Mouse (Mus musculus): ENCODE data around the gene Wipf2. TPM values are rescaled to one million over a fixed set of nuclear protein-coding genes. Genes with fewer than 3 reads are reported as not detected.

Gene Wipf2
- total RNA-seq (2023): 10 to 100 TPM; 31.9 to 44.6 TPM

GRCm38 (mm10) chr11:98863028-98863750 is at the start of gene Wipf2:
Gene Wipf2, plus strand, starts transcription at chr11:98863638.

GRCm38 (mm10) chr11:98836651-98837141 is 26.7 kb upstream of the Wipf2 start, which contains the start of gene Rapgefl1:
Gene Rapgefl1, plus strand, starts transcription at chr11:98836785.

GRCm38 (mm10) chr11:98907437-98908173 is 44.2 kb downstream of the Wipf2 start, which contains the start of gene Cdc6:
Gene Cdc6, plus strand, starts transcription at chr11:98907801.

DNA sequence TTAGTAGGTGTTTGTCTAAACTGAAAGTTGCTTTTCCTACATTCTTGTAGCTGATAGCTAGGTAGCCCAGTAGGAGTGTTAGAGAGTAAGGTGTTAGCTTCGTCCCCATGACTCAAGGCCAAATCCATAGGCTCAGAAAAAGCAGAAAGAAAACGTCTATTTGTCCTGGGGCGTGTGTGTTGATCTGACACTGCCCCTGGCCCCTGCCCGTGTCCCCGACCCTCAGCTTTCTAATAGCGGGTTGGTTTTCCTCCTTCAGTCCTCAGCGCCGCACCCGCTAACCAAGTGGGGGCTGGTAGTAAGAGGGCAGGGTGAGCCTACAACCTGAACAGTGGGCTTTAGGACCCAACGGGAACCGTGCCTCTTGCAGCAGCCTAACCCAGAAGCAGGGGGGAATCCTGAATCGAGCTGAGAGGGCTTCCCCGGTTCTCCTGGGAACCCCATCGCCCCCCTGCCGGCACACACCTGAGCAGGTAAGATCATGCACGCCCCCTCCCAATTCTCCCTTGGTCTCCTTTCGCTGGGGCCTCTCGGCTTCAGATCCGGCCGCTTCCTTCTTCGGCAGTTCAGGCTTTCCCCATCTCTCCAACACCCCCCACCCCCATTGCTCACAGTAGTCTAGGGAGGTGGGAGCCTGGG is 64.1 kb downstream of the Wipf2 start, which contains the start of gene Rara:
Gene Rara, plus strand, starts transcription at position 381 of the 639 bp plus-strand sequence.

Other genes starting within 250 kb of the Wipf2 start
- gene Gm12355, start 238.0 kb upstream of the Wipf2 start, total RNA-seq (2023): 10 to 100 TPM; 15.7 to 17.2 TPM
- not detected for gene Gsdma3, start 237.3 kb upstream of the Wipf2 start, total RNA-seq (2023)
- gene Gsdma2, start 216.9 kb upstream of the Wipf2 start, total RNA-seq (2023): not detected
- gene Gsdma, start 199.3 kb upstream of the Wipf2 start, total RNA-seq (2023): under 1 TPM in 1 of 2 experiments, not detected in 1; 0.24 TPM
- gene Psmd3, start 181.1 kb upstream of the Wipf2 start, total RNA-seq (2023): 10 to 100 TPM; 55.3 to 60.4 TPM
- gene Csf3, start 162.4 kb upstream of the Wipf2 start, total RNA-seq (2023): not detected
- gene Med24, start 134.2 kb upstream of the Wipf2 start, total RNA-seq (2023): 10 to 100 TPM; 42.8 to 50.5 TPM
- 10 to 100 TPM; 17.9 to 20.1 TPM for gene Thra, start 123.0 kb upstream of the Wipf2 start, total RNA-seq (2023)
- 10 to 100 TPM; 21.6 to 27.8 TPM for gene Nr1d1, start 88.3 kb upstream of the Wipf2 start, total RNA-seq (2023)
- 100 to 1,000 TPM; 121 to 126 TPM for gene Msl1, start 68.1 kb upstream of the Wipf2 start, total RNA-seq (2023)
- 10 to 100 TPM; 78.5 to 94.7 TPM for gene Casc3, start 58.7 kb upstream of the Wipf2 start, total RNA-seq (2023)
- gene Rapgefl1, start 26.9 kb upstream of the Wipf2 start, total RNA-seq (2023): under 1 TPM; 0.33 to 0.50 TPM
- gene Cdc6, start 44.2 kb downstream of the Wipf2 start, total RNA-seq (2023): under 1 TPM; 0.73 to 0.91 TPM
- gene Rara, start 64.2 kb downstream of the Wipf2 start, total RNA-seq (2023): 100 to 1,000 TPM; 289 to 293 TPM
- not detected for gene Gjd3, start 119.4 kb downstream of the Wipf2 start, total RNA-seq (2023)
- 10 to 100 TPM in 1 of 2 experiments, 1 to 10 TPM in 1; 6.4 to 11.1 TPM for gene Top2a, start 160.6 kb downstream of the Wipf2 start, total RNA-seq (2023)
- gene Igfbp4, start 177.6 kb downstream of the Wipf2 start, total RNA-seq (2023): 1 to 10 TPM; 5.0 to 6.4 TPM
- gene Tns4, start 225.7 kb downstream of the Wipf2 start, total RNA-seq (2023): 10 to 100 TPM; 15.4 to 17.9 TPM